Mouse (Mus musculus) liver, adult 2 months (tissue): ENCODE data around the gene Duox1. TPM values are rescaled to one million over a fixed set of nuclear protein-coding genes. Genes with fewer than 3 reads are reported as not detected.

Experiments used
- DNase-seq: peaks from one replicate; pipeline ENCODE4 v3.0.0-alpha.2; 2011; ENCODE audit warnings: low read depth, low spot score; ENCODE audit errors: extremely low read depth
- H3K27ac ChIP-seq: fragments of 200-500 bp; replicated peaks from 2 replicates; pipeline ENCODE4 v1.5.1; 2012; ENCODE audit warnings: low read depth, mild to moderate bottlenecking, control low read depth, inconsistent platforms, low read length; ENCODE audit not compliant: insufficient read depth
- H3K27me3 ChIP-seq: fragments of 200-500 bp; 2 replicates; pipeline ENCODE4 v1.6.1; 2012; ENCODE audit warnings: mild to moderate bottlenecking, moderate library complexity, low read length, inconsistent platforms; ENCODE audit not compliant: control insufficient read depth, insufficient read depth
- H3K36me3 ChIP-seq: fragments of 200-500 bp; 2 replicates; pipeline ENCODE4 v1.6.1; 2012; ENCODE audit warnings: low read length, inconsistent platforms; ENCODE audit not compliant: control insufficient read depth, insufficient read depth
- H3K4me1 ChIP-seq: fragments of 200-500 bp; 2 replicates; pipeline ENCODE4 v1.6.1; 2011; ENCODE audit warnings: low read length; ENCODE audit not compliant: control insufficient read depth, insufficient read depth
- H3K4me3 ChIP-seq: fragments of 200-500 bp; 2 replicates; pipeline ENCODE4 v1.5.1; 2011; ENCODE audit warnings: low read depth, mild to moderate bottlenecking, control low read depth, low read length, moderate library complexity; ENCODE audit not compliant: insufficient read depth
- H3K79me2 ChIP-seq: fragments of 200-500 bp; 2 replicates; pipeline ENCODE4 v1.6.1; 2012; ENCODE audit warnings: inconsistent platforms, mild to moderate bottlenecking, low read length, moderate library complexity; ENCODE audit not compliant: control insufficient read depth, insufficient read depth
- H3K9ac ChIP-seq: fragments of 200-500 bp; 2 replicates; pipeline ENCODE4 v1.6.1; 2012; ENCODE audit warnings: low read depth, mild to moderate bottlenecking, control low read depth, inconsistent platforms, low read length
- CTCF ChIP-seq: fragments of 200-500 bp; IDR thresholded peaks from 2 replicates; pipeline ENCODE4 v1.5.1; 2011; ENCODE audit warnings: low read depth, low read length, control low read depth
- POLR2A ChIP-seq: fragments of 200-500 bp; IDR thresholded peaks from 2 replicates; pipeline ENCODE4 v1.6.1; 2011; ENCODE audit warnings: low read length, control low read depth; ENCODE audit not compliant: insufficient read depth; ENCODE audit errors: extremely low read depth
- WGBS: fragments of 180-500 bp; shearing (Covaris S2); methylation state at CpG from one replicate; pipeline ENCODE4 v1.1.7; 2018; 5-methylcytosine and 5-hydroxymethylcytosine counted together
- polyA plus RNA-seq: library from polyadenylated mRNA; depleted of rRNA; stranded (reverse); fragments of >200 nt; gene quantifications from 2 replicates; pipeline ENCODE4 v1.2.3, GENCODE M21; 2012
- total RNA-seq: library from RNA; depleted of rRNA; stranded (reverse); fragments of >200 nt; gene quantifications from 2 replicates; pipeline ENCODE4 v1.2.3, GENCODE M21; 2014

Duox1 gene
- total and polyA plus RNA-seq, 2 experiments: not detected

DNA sequence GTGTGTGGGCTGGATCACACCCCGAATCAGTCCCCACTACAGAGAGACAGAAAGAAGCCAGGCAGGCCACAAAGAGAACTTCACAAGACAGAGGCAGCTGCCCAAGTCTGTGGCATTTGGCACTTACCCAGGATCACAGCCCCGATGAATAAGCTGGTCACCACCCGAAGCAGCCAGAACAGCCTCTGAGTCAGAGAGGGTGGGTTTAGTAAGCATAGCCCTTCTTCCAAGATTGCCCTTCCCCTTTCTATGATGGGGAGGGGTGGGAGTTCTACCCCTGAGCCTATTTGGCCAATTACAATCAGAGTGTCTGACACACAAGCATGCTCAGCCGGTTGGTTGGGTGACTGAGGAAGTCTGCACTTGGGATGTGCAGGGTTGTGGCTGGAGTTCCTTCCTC, 9.3 kb upstream of the Duox1 start:
- no peak overlapping the region for H3K27ac ChIP-seq
- H3K4me1 ChIP-seq: peaks cover 5% of the 10 kb centered on the region
- no peaks in the 10 kb centered on the region for H3K79me2 ChIP-seq
- H3K9ac ChIP-seq: no peak overlapping the region
- no peak for DNase-seq
- no peaks in the 10 kb centered on the region for H3K36me3 ChIP-seq
- no peak for TF ChIP-seq POLR2A
- TF ChIP-seq CTCF: no peak
- H3K27me3 ChIP-seq: peaks cover 11% of the 10 kb centered on the region; the same call in 1 of the 2 replicates
- no peak overlapping the region for H3K4me3 ChIP-seq
- 47% methylated on average over 4 of the region's 4 CpGs for WGBS

DNA sequence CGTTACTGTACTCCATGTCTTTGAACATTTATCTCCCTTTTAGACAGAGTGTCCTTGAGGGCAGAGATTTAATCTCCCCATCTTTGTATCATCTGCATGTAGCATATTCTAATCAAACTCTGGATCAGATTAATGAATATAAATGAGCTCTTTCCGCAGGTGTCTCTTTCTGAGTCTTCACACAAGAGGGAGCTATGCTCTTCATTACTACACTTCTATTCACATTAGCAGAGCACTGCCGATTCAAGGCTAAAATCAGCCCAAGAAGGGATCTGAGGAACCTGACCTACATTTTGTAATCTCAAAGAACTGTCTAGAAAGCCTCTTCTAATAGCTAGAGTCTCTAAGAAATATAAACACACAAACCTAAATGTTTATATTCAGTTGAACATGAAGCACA, 5.8 kb upstream of the Duox1 start:
- peaks cover under 1% of the 10 kb centered on the region for H3K27me3 ChIP-seq

GRCm38 (mm10) chr2:122311561-122311960, 3.9 kb upstream of the Duox1 start:
- Histone ChIP-seq H3K36me3 (no peaks in the 10 kb centered on the region), H3K4me1 (peaks cover 5% of the 10 kb centered on the region), H3K79me2 (no peaks in the 10 kb centered on the region), H3K27me3 (no peaks in the 10 kb centered on the region; the same call in none of the 2 replicates), H3K4me3 (no peak overlapping the region), H3K9ac (no peak overlapping the region), H3K27ac (no peak overlapping the region)
- TF ChIP-seq CTCF (no peak), POLR2A (no peak)
- 80% methylated on average over 2 of the region's 2 CpGs for WGBS
- no peak for DNase-seq

More for the DNA sequence above, 5.8 kb upstream of the Duox1 start:
- H3K9ac ChIP-seq: no peak overlapping the region
- no peak for DNase-seq
- no peaks in the 10 kb centered on the region for H3K36me3 ChIP-seq
- TF ChIP-seq CTCF (no peak), POLR2A (no peak)
- no peaks in the 10 kb centered on the region for H3K79me2 ChIP-seq
- H3K4me3 ChIP-seq: no peak overlapping the region
- H3K4me1 ChIP-seq: peaks cover 5% of the 10 kb centered on the region
- H3K27ac ChIP-seq: no peak overlapping the region
- WGBS: 47% methylated on average over 3 of the region's 3 CpGs

GRCm38 (mm10) chr2:122312722-122313417, 2.6 kb upstream of the Duox1 start:
- H3K9ac ChIP-seq: no peak overlapping the region
- peaks cover 5% of the 10 kb centered on the region for H3K4me1 ChIP-seq
- TF ChIP-seq POLR2A (no peak), CTCF (peak; percentile 74)
- DNase-seq: peak; percentile 36
- H3K79me2 ChIP-seq: no peaks in the 10 kb centered on the region
- no peaks in the 10 kb centered on the region for H3K36me3 ChIP-seq
- peak overlapping the region; percentile 34; the same call in 1 of the 2 replicates for H3K4me3 ChIP-seq
- no peak overlapping the region for H3K27ac ChIP-seq
- H3K27me3 ChIP-seq: no peaks in the 10 kb centered on the region; the same call in none of the 2 replicates
- WGBS: 3% methylated on average over 27 of the region's 27 CpGs

DNA sequence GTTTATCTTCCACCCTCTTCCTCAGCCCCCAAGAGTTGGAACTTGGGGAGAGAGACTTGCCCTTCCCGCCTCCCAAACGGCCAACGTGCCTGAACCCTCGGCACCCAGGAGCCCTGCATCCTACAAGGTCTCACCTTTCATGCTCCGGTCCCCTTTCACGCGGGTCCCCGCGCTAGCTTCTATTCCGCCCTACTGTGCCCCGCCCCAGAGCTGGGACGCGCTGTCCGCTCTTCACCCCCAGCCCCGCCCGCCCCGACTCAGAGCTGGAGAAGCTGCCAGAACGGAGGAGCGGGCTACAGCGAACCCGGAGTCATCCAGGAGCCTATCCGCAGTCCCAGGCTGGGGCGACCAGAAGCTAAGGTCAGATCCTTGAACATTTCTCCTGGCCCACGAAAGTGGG, 1.9 kb upstream of the Duox1 start, which contains the start of gene Duoxa1:
TSS of gene Duoxa1 (minus strand) at position 195 of the 400 bp plus-strand sequence.
- H3K9ac ChIP-seq: no peak within 1 kb of the TSS
- no peaks in the 10 kb centered on the region for H3K36me3 ChIP-seq
- no peak for DNase-seq
- 17% methylated on average over 24 of the region's 24 CpGs for WGBS
- no peak within 1 kb of the TSS for H3K27ac ChIP-seq
- no peaks in the 10 kb centered on the region; the same call in none of the 2 replicates for H3K27me3 ChIP-seq
- no peaks in the 10 kb centered on the region for H3K79me2 ChIP-seq
- peaks cover 5% of the 10 kb centered on the region for H3K4me1 ChIP-seq
- TF ChIP-seq CTCF (no peak), POLR2A (no peak)
- peak within 1 kb of the TSS; percentile 34; the same call in 1 of the 2 replicates for H3K4me3 ChIP-seq

DNA sequence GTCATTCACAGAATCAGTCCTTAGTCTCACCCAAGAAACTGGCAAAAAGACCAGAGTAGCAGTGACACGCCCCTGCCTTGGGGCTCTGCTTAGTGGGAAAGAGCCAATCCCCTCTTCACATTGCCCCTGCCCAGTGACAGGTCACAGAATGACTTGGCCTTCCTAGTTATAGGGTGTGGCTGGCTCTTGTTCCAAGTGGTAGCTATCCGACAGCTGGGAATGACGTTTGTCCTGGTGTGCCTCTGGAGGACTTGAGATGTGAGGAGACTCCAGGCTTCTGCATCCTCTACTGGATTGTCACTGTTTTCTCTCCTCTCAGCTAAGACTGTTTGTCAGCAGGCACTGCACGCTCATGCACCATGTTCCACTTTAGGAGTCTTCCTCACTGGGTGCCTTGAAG, 1.9 kb downstream of the Duox1 start:
- no peak for DNase-seq
- Histone ChIP-seq H3K9ac (no peak overlapping the region), H3K4me1 (peaks cover 5% of the 10 kb centered on the region), H3K36me3 (no peaks in the 10 kb centered on the region), H3K27ac (no peak overlapping the region), H3K4me3 (no peak overlapping the region), H3K27me3 (no peaks in the 10 kb centered on the region; the same call in none of the 2 replicates), H3K79me2 (no peaks in the 10 kb centered on the region)
- 76% methylated on average over 4 of the region's 4 CpGs for WGBS
- no peak for TF ChIP-seq CTCF
- no peak for TF ChIP-seq POLR2A
